Mouse (Mus musculus): ENCODE measurements around the gene Polk. TPM values are rescaled to one million over a fixed set of nuclear protein-coding genes. Genes with fewer than 3 reads are reported as not detected.
A peak's percentile ranks its signal among the peaks of the same experiment; 100 is the strongest.

Polk gene
- polyA plus RNA-seq, 1 experiment from 2014 or later: 11.0 TPM

DNA sequence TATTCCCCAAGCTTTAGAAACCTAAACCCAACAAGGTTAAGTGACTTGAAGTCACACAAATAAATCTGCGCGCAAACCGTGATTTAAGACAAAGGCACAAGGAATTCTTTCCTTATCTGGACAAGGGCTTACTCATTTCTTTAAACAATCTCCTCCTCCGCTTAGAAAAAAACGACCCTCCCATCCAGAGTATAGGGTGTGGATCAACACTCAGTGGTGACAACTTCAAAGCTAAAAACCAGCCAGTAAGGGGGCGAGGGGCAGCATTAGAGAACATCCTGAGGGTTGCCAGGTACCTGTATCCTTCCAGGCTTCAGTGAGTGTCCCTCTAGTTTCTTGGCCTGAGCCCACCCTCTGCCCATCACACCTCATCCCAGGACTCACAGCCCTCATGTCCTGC lies 71.8 kb downstream of the Polk start:
- H3K4me2 ChIP-seq (ENCODE audit: low read length): no peak overlapping the region
- ATAC-seq (replicated peaks; ENCODE audit: low FRiP score, low TSS enrichment, low read depth): 0 out of 2 replicates have a peak, but pooled peaks have one; percentile 8
- no peak overlapping the region for H3K4me3 ChIP-seq (ENCODE audit: low read depth, low read length)

GRCm38 (mm10) chr13:96468678-96469077 lies 73.7 kb downstream of the Polk start:
- Histone ChIP-seq H3K36me3 (ENCODE audit: control insufficient read depth, insufficient read depth, low read length) (no peaks in the 10 kb centered on the region), H3K4me2 (ENCODE audit: low read length) (no peak overlapping the region), H3K27ac (ENCODE audit: low read depth) (no peak overlapping the region), H3K4me1 (replicated peaks; ENCODE audit: control insufficient read depth, insufficient read depth, low read length) (0 out of 2 replicates have a peak, but pooled peaks cover 5% of the 10 kb centered on the region), H3K9ac (ENCODE audit: low read length) (no peak overlapping the region), H3K27me3 (replicated peaks; ENCODE audit: control insufficient read depth, insufficient read depth, low read length) (no peaks in the 10 kb centered on the region), H3K9me3 (ENCODE audit: control insufficient read depth, low read length) (no peaks in the 10 kb centered on the region), H3K4me3 (ENCODE audit: low read depth, low read length) (no peak overlapping the region)
- 89% methylated on average over 5 of the region's 5 CpGs for WGBS
- ATAC-seq (replicated peaks; ENCODE audit: low FRiP score, low TSS enrichment, low read depth): no peak
- DNase-seq (ENCODE audit: low spot score): no peak

More for the DNA sequence above, 71.8 kb downstream of the Polk start:
- H3K27ac ChIP-seq (ENCODE audit: low read depth): no peak overlapping the region
- no peak overlapping the region for H3K9ac ChIP-seq (ENCODE audit: low read length)
- no peaks in the 10 kb centered on the region for H3K36me3 ChIP-seq (ENCODE audit: control insufficient read depth, insufficient read depth, low read length)
- no peaks in the 10 kb centered on the region for H3K27me3 ChIP-seq (replicated peaks; ENCODE audit: control insufficient read depth, insufficient read depth, low read length)
- WGBS: 47% methylated on average over 6 of the region's 6 CpGs
- 0 out of 2 replicates have a peak, but pooled peaks cover 5% of the 10 kb centered on the region for H3K4me1 ChIP-seq (replicated peaks; ENCODE audit: control insufficient read depth, insufficient read depth, low read length)
- DNase-seq (ENCODE audit: low spot score): no peak
- H3K9me3 ChIP-seq (ENCODE audit: control insufficient read depth, low read length): no peaks in the 10 kb centered on the region

GRCm38 (mm10) chr13:96465315-96465714 lies 77.1 kb downstream of the Polk start:
- H3K9me3 ChIP-seq (ENCODE audit: control insufficient read depth, low read length): no peaks in the 10 kb centered on the region
- 57% methylated on average over 5 of the region's 5 CpGs for WGBS
- H3K27ac ChIP-seq (ENCODE audit: low read depth): no peak overlapping the region

GRCm38 (mm10) chr13:96462644-96463043 lies 79.7 kb downstream of the Polk start:
- Histone ChIP-seq H3K4me1 (replicated peaks; ENCODE audit: control insufficient read depth, insufficient read depth, low read length) (no peaks in the 10 kb centered on the region), H3K4me3 (ENCODE audit: low read depth, low read length) (no peak overlapping the region), H3K27ac (ENCODE audit: low read depth) (no peak overlapping the region), H3K9me3 (ENCODE audit: control insufficient read depth, low read length) (no peaks in the 10 kb centered on the region), H3K27me3 (replicated peaks; ENCODE audit: control insufficient read depth, insufficient read depth, low read length) (no peaks in the 10 kb centered on the region), H3K9ac (ENCODE audit: low read length) (no peak overlapping the region), H3K36me3 (ENCODE audit: control insufficient read depth, insufficient read depth, low read length) (no peaks in the 10 kb centered on the region), H3K4me2 (ENCODE audit: low read length) (no peak overlapping the region)
- no peak for ATAC-seq (replicated peaks; ENCODE audit: low FRiP score, low TSS enrichment, low read depth)
- whole genome bisulfite sequencing: 38% methylated on average over 1 of the region's 1 CpGs
- no peak for DNase-seq (ENCODE audit: low spot score)

More at GRCm38 (mm10) chr13:96465315-96465714, 77.1 kb downstream of the Polk start:
- no peaks in the 10 kb centered on the region for H3K27me3 ChIP-seq (replicated peaks; ENCODE audit: control insufficient read depth, insufficient read depth, low read length)
- H3K4me3 ChIP-seq (ENCODE audit: low read depth, low read length): no peak overlapping the region
- H3K9ac ChIP-seq (ENCODE audit: low read length): no peak overlapping the region
- ATAC-seq (replicated peaks; ENCODE audit: low FRiP score, low TSS enrichment, low read depth) (no peak), DNase-seq (ENCODE audit: low spot score) (no peak)
- no peaks in the 10 kb centered on the region for H3K36me3 ChIP-seq (ENCODE audit: control insufficient read depth, insufficient read depth, low read length)
- no peak overlapping the region for H3K4me2 ChIP-seq (ENCODE audit: low read length)
- H3K4me1 ChIP-seq (replicated peaks; ENCODE audit: control insufficient read depth, insufficient read depth, low read length): 0 out of 2 replicates have a peak, but pooled peaks cover 2% of the 10 kb centered on the region

DNA sequence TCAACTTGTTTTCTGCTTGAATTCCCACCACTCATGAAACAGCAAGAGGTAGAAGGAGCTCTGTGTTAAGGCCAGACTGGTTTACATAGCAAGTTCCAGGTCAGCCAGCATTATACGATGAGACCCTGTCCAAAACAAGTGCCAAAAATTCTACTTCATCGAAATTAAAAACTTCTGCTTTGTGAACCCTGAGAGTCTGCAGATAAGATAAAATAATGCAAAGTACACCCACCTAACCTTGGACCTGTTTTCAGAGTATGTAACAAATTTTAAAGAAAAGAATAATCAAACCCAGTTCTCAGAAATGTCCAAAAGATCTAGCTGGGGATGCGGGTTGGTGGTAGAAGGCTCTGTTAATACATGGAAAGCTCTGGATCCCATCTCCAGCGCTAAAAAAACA lies 83.8 kb downstream of the Polk start:
- ATAC-seq (replicated peaks; ENCODE audit: low FRiP score, low TSS enrichment, low read depth): no peak
- no peaks in the 10 kb centered on the region for H3K36me3 ChIP-seq (ENCODE audit: control insufficient read depth, insufficient read depth, low read length)
- no peaks in the 10 kb centered on the region for H3K27me3 ChIP-seq (replicated peaks; ENCODE audit: control insufficient read depth, insufficient read depth, low read length)
- H3K4me1 ChIP-seq (replicated peaks; ENCODE audit: control insufficient read depth, insufficient read depth, low read length): no peaks in the 10 kb centered on the region
- no peak overlapping the region for H3K4me2 ChIP-seq (ENCODE audit: low read length)
- no peak overlapping the region for H3K9ac ChIP-seq (ENCODE audit: low read length)
- no peak for DNase-seq (ENCODE audit: low spot score)
- H3K27ac ChIP-seq (ENCODE audit: low read depth): no peak overlapping the region
- H3K9me3 ChIP-seq (ENCODE audit: control insufficient read depth, low read length): no peaks in the 10 kb centered on the region
- 79% methylated on average over 4 of the region's 4 CpGs for WGBS
- no peak overlapping the region for H3K4me3 ChIP-seq (ENCODE audit: low read depth, low read length)

GRCm38 (mm10) chr13:96458018-96458417 lies 84.4 kb downstream of the Polk start:
- Histone ChIP-seq H3K4me2 (ENCODE audit: low read length) (no peak overlapping the region), H3K27ac (ENCODE audit: low read depth) (no peak overlapping the region), H3K36me3 (ENCODE audit: control insufficient read depth, insufficient read depth, low read length) (no peaks in the 10 kb centered on the region), H3K4me3 (ENCODE audit: low read depth, low read length) (no peak overlapping the region), H3K4me1 (replicated peaks; ENCODE audit: control insufficient read depth, insufficient read depth, low read length) (no peaks in the 10 kb centered on the region), H3K9ac (ENCODE audit: low read length) (no peak overlapping the region), H3K9me3 (ENCODE audit: control insufficient read depth, low read length) (no peaks in the 10 kb centered on the region), H3K27me3 (replicated peaks; ENCODE audit: control insufficient read depth, insufficient read depth, low read length) (no peaks in the 10 kb centered on the region)
- DNase-seq (ENCODE audit: low spot score) (no peak), ATAC-seq (replicated peaks; ENCODE audit: low FRiP score, low TSS enrichment, low read depth) (peak; percentile 72)
- WGBS: 64% methylated on average over 5 of the region's 5 CpGs

- H3K9me3 ChIP-seq (ENCODE audit: control insufficient read depth, low read length): no peaks in the 10 kb centered on the region
- no peak for DNase-seq (ENCODE audit: low spot score)
- H3K27ac ChIP-seq (ENCODE audit: low read depth): no peak overlapping the region
- no peak overlapping the region for H3K4me3 ChIP-seq (ENCODE audit: low read depth, low read length)
- no peaks in the 10 kb centered on the region for H3K36me3 ChIP-seq (ENCODE audit: control insufficient read depth, insufficient read depth, low read length)
- ATAC-seq (replicated peaks; ENCODE audit: low FRiP score, low TSS enrichment, low read depth): no peak
- no peak overlapping the region for H3K9ac ChIP-seq (ENCODE audit: low read length)
- H3K4me1 ChIP-seq (replicated peaks; ENCODE audit: control insufficient read depth, insufficient read depth, low read length): no peaks in the 10 kb centered on the region
- no peak overlapping the region for H3K4me2 ChIP-seq (ENCODE audit: low read length)
- 83% methylated on average over 5 of the region's 5 CpGs for WGBS
- H3K27me3 ChIP-seq (replicated peaks; ENCODE audit: control insufficient read depth, insufficient read depth, low read length): no peaks in the 10 kb centered on the region
Measured at GRCm38 (mm10) chr13:96457566-96457965, 84.8 kb downstream of the Polk start.

- H3K27ac ChIP-seq (ENCODE audit: low read depth): no peak overlapping the region
- no peaks in the 10 kb centered on the region for H3K36me3 ChIP-seq (ENCODE audit: control insufficient read depth, insufficient read depth, low read length)
- no peaks in the 10 kb centered on the region for H3K27me3 ChIP-seq (replicated peaks; ENCODE audit: control insufficient read depth, insufficient read depth, low read length)
- H3K4me3 ChIP-seq (ENCODE audit: low read depth, low read length): no peak overlapping the region
- H3K9me3 ChIP-seq (ENCODE audit: control insufficient read depth, low read length): no peaks in the 10 kb centered on the region
- ATAC-seq (replicated peaks; ENCODE audit: low FRiP score, low TSS enrichment, low read depth) (no peak), DNase-seq (ENCODE audit: low spot score) (no peak)
- H3K4me2 ChIP-seq (ENCODE audit: low read length): no peak overlapping the region
- H3K9ac ChIP-seq (ENCODE audit: low read length): no peak overlapping the region
- WGBS: 85% methylated on average over 3 of the region's 3 CpGs
- H3K4me1 ChIP-seq (replicated peaks; ENCODE audit: control insufficient read depth, insufficient read depth, low read length): no peaks in the 10 kb centered on the region
Measured at GRCm38 (mm10) chr13:96454288-96454687, 88.1 kb downstream of the Polk start.

DNA sequence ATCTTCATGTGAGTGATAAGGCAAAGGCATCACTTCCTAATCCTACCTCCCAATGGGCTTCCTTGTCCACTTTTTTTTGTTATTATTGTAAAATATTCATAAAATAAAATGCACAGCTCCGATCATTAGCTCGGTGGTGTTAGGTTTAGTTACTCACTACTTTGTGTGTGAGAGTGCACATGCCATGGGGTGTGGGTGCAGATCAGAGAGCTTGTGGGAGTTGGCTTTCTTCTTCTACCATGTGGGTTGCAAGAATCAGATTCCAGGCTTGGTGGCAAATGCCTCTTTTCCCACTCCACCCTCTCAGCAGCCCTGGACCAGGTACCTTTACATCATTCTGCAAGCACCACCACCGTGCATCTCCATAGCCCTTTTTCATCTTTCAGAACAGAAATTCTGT lies 89.8 kb downstream of the Polk start:
- Histone ChIP-seq H3K9ac (ENCODE audit: low read length) (no peak overlapping the region), H3K9me3 (ENCODE audit: control insufficient read depth, low read length) (no peaks in the 10 kb centered on the region), H3K27me3 (replicated peaks; ENCODE audit: control insufficient read depth, insufficient read depth, low read length) (no peaks in the 10 kb centered on the region), H3K4me3 (ENCODE audit: low read depth, low read length) (no peak overlapping the region), H3K27ac (ENCODE audit: low read depth) (no peak overlapping the region), H3K4me1 (replicated peaks; ENCODE audit: control insufficient read depth, insufficient read depth, low read length) (no peaks in the 10 kb centered on the region), H3K36me3 (ENCODE audit: control insufficient read depth, insufficient read depth, low read length) (no peaks in the 10 kb centered on the region), H3K4me2 (ENCODE audit: low read length) (no peak overlapping the region)
- no peak for DNase-seq (ENCODE audit: low spot score)
- WGBS: 87% methylated on average over 3 of the region's 3 CpGs
- ATAC-seq (replicated peaks; ENCODE audit: low FRiP score, low TSS enrichment, low read depth): no peak

Measured in intestine, embryonic 14.5 days (tissue).